34 mouse cellular contexts compared by ENCODE assay signal in the genomic region with DNA sequence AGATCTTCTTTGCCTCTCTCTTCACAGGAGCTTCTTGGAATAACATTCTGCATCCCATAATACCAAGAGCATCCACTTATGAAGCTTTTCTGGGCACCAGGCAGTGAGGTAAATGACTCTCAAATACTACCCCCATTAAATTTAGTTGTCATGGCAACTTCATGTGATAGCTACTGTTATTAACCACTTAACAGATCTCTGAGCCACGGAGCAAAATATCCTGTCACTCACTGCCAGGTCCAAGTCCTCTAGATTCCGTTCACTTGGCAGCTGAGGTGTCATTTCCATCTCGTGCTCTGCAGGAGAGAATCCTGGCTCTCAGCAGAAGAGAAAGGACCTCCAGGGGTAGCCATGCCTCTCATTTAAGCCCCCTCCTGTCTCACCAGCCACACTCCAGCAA. TPM values are rescaled to one million over a fixed set of nuclear protein-coding genes. Genes with fewer than 3 reads are reported as not detected.
DNase-seq lines count a peak whose midpoint lies in the region; ATAC-seq lines count a peak whose summit lies in the region.
"Had no signal": no experiment of that assay in that cellular context is flagged by ENCODE, and none has a peak within 500 bp of the region (broad histone marks: within the 10 kb centered on the region; RNA-seq: fewer than 3 reads in every experiment).

No protein-coding gene starts in this region.

- H3K27ac ChIP-seq in hindbrain, embryonic 13.5 days: peak overlapping the region; percentile 52
- no peak overlapping the region for H3K27ac ChIP-seq in hindbrain, embryonic 10.5 days
- no peak overlapping the region for H3K27ac ChIP-seq in midbrain, embryonic 14.5 days (replicated peaks; ENCODE audit: low read depth, low read length)
- H3K27ac ChIP-seq in midbrain, embryonic 11.5 days (ENCODE audit: low read depth, low read length): no peak overlapping the region
- peak overlapping the region; percentile 74 for H3K27ac ChIP-seq in forebrain, embryonic 16.5 days (ENCODE audit: low read length)
- peak overlapping the region; percentile 23; the same call in 1 of the 2 replicates for H3K27ac ChIP-seq in neural tube, embryonic 15.5 days (replicated peaks)
- H3K27ac ChIP-seq: embryonic facial prominence, embryonic 10.5 days; embryonic facial prominence, embryonic 15.5 days; gastrocnemius, adult 2 months; layer of hippocampus, adult 2 months; left cerebral cortex, adult 2 months; limb, embryonic 12.5 days; liver, embryonic 15.5 days had no signal

- DNase-seq in hindbrain, embryonic 10.5 days (ENCODE audit: low spot score): no peak
- DNase-seq in midbrain, embryonic 14.5 days: peak; percentile 45
- no peak for DNase-seq in midbrain, embryonic 11.5 days (ENCODE audit: low spot score, missing footprints)
- no peak for DNase-seq in MN1 (ENCODE audit: low spot score)
- DNase-seq: adrenal gland, postnatal 25 days; cerebellum, adult 8-10 months; cerebellum, postnatal 25 days; gastrocnemius, adult 2 months; gastrocnemius, postnatal 36 days; heart, adult 18-20 months; heart, postnatal 36 days; kidney, adult 2 months; kidney, postnatal 36 days; lung, embryonic 14.5 days; lung, postnatal 14 days; right cerebral cortex, postnatal 25 days; thymus, postnatal 14 days had no signal

- peaks cover 17% of the 10 kb centered on the region for H3K4me1 ChIP-seq in hindbrain, embryonic 13.5 days (replicated peaks)
- no peaks in the 10 kb centered on the region for H3K4me1 ChIP-seq in hindbrain, embryonic 10.5 days (replicated peaks)
- no peaks in the 10 kb centered on the region for H3K4me1 ChIP-seq in midbrain, embryonic 14.5 days (ENCODE audit: control insufficient read depth, insufficient read depth, low read length)
- no peaks in the 10 kb centered on the region for H3K4me1 ChIP-seq in midbrain, embryonic 11.5 days (ENCODE audit: control insufficient read depth, insufficient read depth, low read length)
- H3K4me1 ChIP-seq in forebrain, embryonic 16.5 days (replicated peaks; ENCODE audit: control insufficient read depth, insufficient read depth, low read length): peaks cover 12% of the 10 kb centered on the region
- peaks cover 12% of the 10 kb centered on the region for H3K4me1 ChIP-seq in neural tube, embryonic 15.5 days
- H3K4me1 ChIP-seq: embryonic facial prominence, embryonic 10.5 days; embryonic facial prominence, embryonic 15.5 days; limb, embryonic 12.5 days; liver, embryonic 15.5 days had no signal

- ATAC-seq in hindbrain, embryonic 13.5 days (ENCODE audit: low FRiP score): no peak
- no peak for ATAC-seq in midbrain, embryonic 14.5 days (ENCODE audit: low FRiP score, low TSS enrichment)
- no peak for ATAC-seq in midbrain, embryonic 11.5 days (ENCODE audit: low FRiP score)
- peak; percentile 85 for ATAC-seq in forebrain, embryonic 16.5 days
- no peak for ATAC-seq in neural tube, embryonic 15.5 days (ENCODE audit: low FRiP score)
- ATAC-seq in frontal cortex, adult (ENCODE audit: low TSS enrichment): no peak
- ATAC-seq: inflammation-experienced regulatory T-cells, adult 6 months had no signal

- no peak overlapping the region for H3K4me3 ChIP-seq in hindbrain, embryonic 13.5 days
- H3K4me3 ChIP-seq in hindbrain, embryonic 10.5 days: no peak overlapping the region
- H3K4me3 ChIP-seq in midbrain, embryonic 14.5 days (replicated peaks; ENCODE audit: low read depth, low read length): no peak overlapping the region
- no peak overlapping the region for H3K4me3 ChIP-seq in midbrain, embryonic 11.5 days (ENCODE audit: low read depth, low read length)
- no peak overlapping the region for H3K4me3 ChIP-seq in forebrain, embryonic 16.5 days (replicated peaks; ENCODE audit: low read length)
- H3K4me3 ChIP-seq in neural tube, embryonic 15.5 days (replicated peaks): no peak overlapping the region
- H3K4me3 ChIP-seq: embryonic facial prominence, embryonic 10.5 days; embryonic facial prominence, embryonic 15.5 days; gastrocnemius, adult 2 months; layer of hippocampus, adult 2 months; left cerebral cortex, adult 2 months; limb, embryonic 12.5 days; liver, embryonic 15.5 days had no signal

- H3K4me2 ChIP-seq in hindbrain, embryonic 13.5 days: no peak overlapping the region
- H3K4me2 ChIP-seq in midbrain, embryonic 14.5 days (ENCODE audit: low read length): no peak overlapping the region
- no peak overlapping the region for H3K4me2 ChIP-seq in midbrain, embryonic 11.5 days
- no peak overlapping the region for H3K4me2 ChIP-seq in forebrain, embryonic 16.5 days (ENCODE audit: low read length)
- no peak overlapping the region for H3K4me2 ChIP-seq in neural tube, embryonic 15.5 days
- H3K4me2 ChIP-seq: embryonic facial prominence, embryonic 15.5 days; heart, embryonic 11.5 days; limb, embryonic 12.5 days; liver, embryonic 15.5 days; lung, embryonic 14.5 days had no signal

- H3K36me3 ChIP-seq in hindbrain, embryonic 13.5 days: no peaks in the 10 kb centered on the region
- no peaks in the 10 kb centered on the region for H3K36me3 ChIP-seq in hindbrain, embryonic 10.5 days
- H3K36me3 ChIP-seq in midbrain, embryonic 14.5 days (ENCODE audit: control insufficient read depth, insufficient read depth, low read length): no peaks in the 10 kb centered on the region
- no peaks in the 10 kb centered on the region for H3K36me3 ChIP-seq in midbrain, embryonic 11.5 days (ENCODE audit: control insufficient read depth, insufficient read depth, low read length)
- H3K36me3 ChIP-seq in forebrain, embryonic 16.5 days (ENCODE audit: control insufficient read depth, insufficient read depth): no peaks in the 10 kb centered on the region
- no peaks in the 10 kb centered on the region for H3K36me3 ChIP-seq in neural tube, embryonic 15.5 days
- H3K36me3 ChIP-seq: embryonic facial prominence, embryonic 10.5 days; embryonic facial prominence, embryonic 15.5 days; limb, embryonic 12.5 days; liver, embryonic 15.5 days had no signal

- no peaks in the 10 kb centered on the region for H3K9me3 ChIP-seq in hindbrain, embryonic 13.5 days
- H3K9me3 ChIP-seq in hindbrain, embryonic 10.5 days: no peaks in the 10 kb centered on the region
- no peaks in the 10 kb centered on the region for H3K9me3 ChIP-seq in midbrain, embryonic 14.5 days (ENCODE audit: control insufficient read depth, low read length)
- H3K9me3 ChIP-seq in midbrain, embryonic 11.5 days (ENCODE audit: control insufficient read depth, low read length): no peaks in the 10 kb centered on the region
- no peaks in the 10 kb centered on the region for H3K9me3 ChIP-seq in forebrain, embryonic 16.5 days (ENCODE audit: control insufficient read depth, low read length)
- H3K9me3 ChIP-seq in neural tube, embryonic 15.5 days (replicated peaks): no peaks in the 10 kb centered on the region
- H3K9me3 ChIP-seq: embryonic facial prominence, embryonic 10.5 days; embryonic facial prominence, embryonic 15.5 days; limb, embryonic 12.5 days; liver, embryonic 15.5 days had no signal

- H3K27me3 ChIP-seq in hindbrain, embryonic 13.5 days: 0 out of 2 replicates have a peak, but pooled peaks cover 3% of the 10 kb centered on the region
- no peaks in the 10 kb centered on the region for H3K27me3 ChIP-seq in hindbrain, embryonic 10.5 days (ENCODE audit: insufficient read depth, poor library complexity, severe bottlenecking)
- H3K27me3 ChIP-seq in midbrain, embryonic 14.5 days (ENCODE audit: control insufficient read depth, insufficient read depth, low read length): no peaks in the 10 kb centered on the region
- no peaks in the 10 kb centered on the region for H3K27me3 ChIP-seq in midbrain, embryonic 11.5 days (ENCODE audit: control insufficient read depth, insufficient read depth, low read length)
- no peaks in the 10 kb centered on the region for H3K27me3 ChIP-seq in forebrain, embryonic 16.5 days (replicated peaks; ENCODE audit: control insufficient read depth, insufficient read depth, low read length)
- H3K27me3 ChIP-seq in neural tube, embryonic 15.5 days (replicated peaks): no peaks in the 10 kb centered on the region
- H3K27me3 ChIP-seq: embryonic facial prominence, embryonic 15.5 days; liver, embryonic 15.5 days had no signal

- no peak overlapping the region for H3K9ac ChIP-seq in hindbrain, embryonic 13.5 days
- H3K9ac ChIP-seq in midbrain, embryonic 14.5 days (replicated peaks; ENCODE audit: low read length): no peak overlapping the region
- H3K9ac ChIP-seq in midbrain, embryonic 11.5 days (ENCODE audit: low read length): no peak overlapping the region
- H3K9ac ChIP-seq in forebrain, embryonic 16.5 days (replicated peaks; ENCODE audit: low read depth, low read length): no peak overlapping the region
- no peak overlapping the region for H3K9ac ChIP-seq in neural tube, embryonic 15.5 days (replicated peaks)
- H3K9ac ChIP-seq: embryonic facial prominence, embryonic 15.5 days; limb, embryonic 12.5 days; liver, embryonic 15.5 days; lung, embryonic 14.5 days had no signal

- WGBS in hindbrain, embryonic 13.5 days: 15% methylated on average over 3 of the region's 3 CpGs
- 31% methylated on average over 3 of the region's 3 CpGs for WGBS in hindbrain, embryonic 10.5 days
- 12% methylated on average over 3 of the region's 3 CpGs for WGBS in midbrain, embryonic 14.5 days
- WGBS in midbrain, embryonic 11.5 days: 32% methylated on average over 3 of the region's 3 CpGs
- WGBS in forebrain, embryonic 16.5 days: 2% methylated on average over 3 of the region's 3 CpGs
- WGBS in neural tube, embryonic 15.5 days: 16% methylated on average over 3 of the region's 3 CpGs

RNA-seq across cellular contexts. Expression of a gene that starts 4.6 kb away (rescaled TPM):
- not detected in 2 replicates for polyA plus RNA-seq in hindbrain, embryonic 13.5 days (2015; fragmentation: Nextera tagmentation; extraction: Ambion mirVana)
- not detected in 2 replicates for polyA plus RNA-seq in hindbrain, embryonic 10.5 days (2016; fragmentation: Nextera tagmentation; extraction: Ambion mirVana)
- 0.11 TPM in 1 of 2 replicates, not detected in the other for polyA plus RNA-seq in midbrain, embryonic 14.5 days (2014; fragmentation: Nextera tagmentation; extraction: Ambion mirVana)
- polyA plus RNA-seq in midbrain, embryonic 11.5 days (2014; fragmentation: Nextera tagmentation; extraction: Ambion mirVana): not detected in 2 replicates
- polyA plus RNA-seq in forebrain, embryonic 16.5 days (2015; fragmentation: Nextera tagmentation; extraction: Ambion mirVana): not detected in 2 replicates
- polyA plus RNA-seq in neural tube, embryonic 15.5 days (2015; fragmentation: Nextera tagmentation; extraction: Ambion mirVana): 0.11 TPM in 1 of 2 replicates, not detected in the other
- polyA plus RNA-seq: embryonic facial prominence, embryonic 10.5 days; heart, embryonic 11.5 days; inflammation-experienced regulatory T-cells, adult 6 months; kidney, adult 2 months; kidney, embryonic 16.5 days; limb, embryonic 12.5 days; liver, adult 2 months; liver, embryonic 15.5 days; lung, embryonic 14.5 days; neural tube, embryonic 14.5 days; stomach, embryonic 16.5 days had no signal

RNA-seq across cellular contexts. Expression of a gene that starts 11.3 kb away (rescaled TPM):
- 1.6 and 2.4 TPM in 2 replicates for polyA plus RNA-seq in hindbrain, embryonic 13.5 days (2015; fragmentation: Nextera tagmentation; extraction: Ambion mirVana)
- polyA plus RNA-seq in hindbrain, embryonic 10.5 days (2016; fragmentation: Nextera tagmentation; extraction: Ambion mirVana): not detected in 2 replicates
- polyA plus RNA-seq in midbrain, embryonic 14.5 days (2014; fragmentation: Nextera tagmentation; extraction: Ambion mirVana): 1.1 and 2.0 TPM in 2 replicates
- polyA plus RNA-seq in midbrain, embryonic 11.5 days (2014; fragmentation: Nextera tagmentation; extraction: Ambion mirVana): 0.15 and 0.19 TPM in 2 replicates
- polyA plus RNA-seq in forebrain, embryonic 16.5 days (2015; fragmentation: Nextera tagmentation; extraction: Ambion mirVana): 0.41 and 0.80 TPM in 2 replicates
- polyA plus RNA-seq in neural tube, embryonic 15.5 days (2015; fragmentation: Nextera tagmentation; extraction: Ambion mirVana): 0.31 and 0.47 TPM in 2 replicates
- polyA plus RNA-seq: embryonic facial prominence, embryonic 10.5 days; heart, embryonic 11.5 days; heart, embryonic 16.5 days; inflammation-experienced regulatory T-cells, adult 6 months; kidney, adult 2 months; kidney, embryonic 16.5 days; limb, embryonic 12.5 days; liver, adult 2 months; liver, embryonic 15.5 days; lung, embryonic 14.5 days; stomach, embryonic 16.5 days had no signal

RNA-seq across cellular contexts. Expression of a gene that starts 27.1 kb away (rescaled TPM):
- polyA plus RNA-seq in hindbrain, embryonic 13.5 days (2015; fragmentation: Nextera tagmentation; extraction: Ambion mirVana): not detected in 2 replicates
- not detected in 2 replicates for polyA plus RNA-seq in hindbrain, embryonic 10.5 days (2016; fragmentation: Nextera tagmentation; extraction: Ambion mirVana)
- polyA plus RNA-seq in midbrain, embryonic 14.5 days (2014; fragmentation: Nextera tagmentation; extraction: Ambion mirVana): not detected in 2 replicates
- polyA plus RNA-seq in midbrain, embryonic 11.5 days (2014; fragmentation: Nextera tagmentation; extraction: Ambion mirVana): not detected in 2 replicates
- 0.08 TPM in 1 of 2 replicates, not detected in the other for polyA plus RNA-seq in forebrain, embryonic 16.5 days (2015; fragmentation: Nextera tagmentation; extraction: Ambion mirVana)
- polyA plus RNA-seq in neural tube, embryonic 15.5 days (2015; fragmentation: Nextera tagmentation; extraction: Ambion mirVana): not detected in 2 replicates
- polyA plus RNA-seq: embryonic facial prominence, embryonic 10.5 days; heart, embryonic 11.5 days; heart, embryonic 16.5 days; inflammation-experienced regulatory T-cells, adult 6 months; kidney, adult 2 months; kidney, embryonic 16.5 days; liver, adult 2 months; liver, embryonic 15.5 days; lung, embryonic 14.5 days; neural tube, embryonic 14.5 days had no signal

RNA-seq across cellular contexts. Expression of a gene that starts 48.0 kb away (rescaled TPM):
- 0.31 and 0.45 TPM in 2 replicates for polyA plus RNA-seq in hindbrain, embryonic 13.5 days (2015; fragmentation: Nextera tagmentation; extraction: Ambion mirVana)
- polyA plus RNA-seq in hindbrain, embryonic 10.5 days (2016; fragmentation: Nextera tagmentation; extraction: Ambion mirVana): not detected in 2 replicates
- polyA plus RNA-seq in midbrain, embryonic 14.5 days (2014; fragmentation: Nextera tagmentation; extraction: Ambion mirVana): 0.25 and 0.63 TPM in 2 replicates
- polyA plus RNA-seq in midbrain, embryonic 11.5 days (2014; fragmentation: Nextera tagmentation; extraction: Ambion mirVana): not detected in 2 replicates
- polyA plus RNA-seq in forebrain, embryonic 16.5 days (2015; fragmentation: Nextera tagmentation; extraction: Ambion mirVana): not detected in 2 replicates
- polyA plus RNA-seq in neural tube, embryonic 15.5 days (2015; fragmentation: Nextera tagmentation; extraction: Ambion mirVana): 0.22 and 0.55 TPM in 2 replicates
- polyA plus RNA-seq: embryonic facial prominence, embryonic 10.5 days; heart, embryonic 11.5 days; inflammation-experienced regulatory T-cells, adult 6 months; kidney, adult 2 months; kidney, embryonic 16.5 days; limb, embryonic 12.5 days; liver, adult 2 months; liver, embryonic 15.5 days; lung, embryonic 14.5 days; stomach, embryonic 16.5 days had no signal

RNA-seq across cellular contexts. Expression of a gene that starts 59.7 kb away (rescaled TPM):
- 7.6 TPM in 2 replicates for polyA plus RNA-seq in hindbrain, embryonic 13.5 days (2015; fragmentation: Nextera tagmentation; extraction: Ambion mirVana)
- 0.83 and 2.0 TPM in 2 replicates for polyA plus RNA-seq in hindbrain, embryonic 10.5 days (2016; fragmentation: Nextera tagmentation; extraction: Ambion mirVana)
- polyA plus RNA-seq in midbrain, embryonic 14.5 days (2014; fragmentation: Nextera tagmentation; extraction: Ambion mirVana): 6.7 and 10.7 TPM in 2 replicates
- polyA plus RNA-seq in midbrain, embryonic 11.5 days (2014; fragmentation: Nextera tagmentation; extraction: Ambion mirVana): 1.00 and 1.4 TPM in 2 replicates
- polyA plus RNA-seq in forebrain, embryonic 16.5 days (2015; fragmentation: Nextera tagmentation; extraction: Ambion mirVana): 8.2 and 10.8 TPM in 2 replicates
- 11.9 and 16.9 TPM in 2 replicates for polyA plus RNA-seq in neural tube, embryonic 15.5 days (2015; fragmentation: Nextera tagmentation; extraction: Ambion mirVana)
- polyA plus RNA-seq: inflammation-experienced regulatory T-cells, adult 6 months; liver, adult 2 months had no signal

Comparison
In these comparisons a context has a peak if more than half of its experiments do, and no peak if none do; other contexts are left out.
1. H3K27ac ChIP-seq: peak in hindbrain, embryonic 13.5 days (single experiment), forebrain, embryonic 16.5 days (single experiment) and neural tube, embryonic 15.5 days (single experiment); none in hindbrain, embryonic 10.5 days (single experiment), midbrain, embryonic 14.5 days (single experiment) and midbrain, embryonic 11.5 days (single experiment).